Mouse (Mus musculus) left cerebral cortex, postnatal 36 days (tissue): Measurements from ENCODE around the gene Maob. TPM values are rescaled to one million over a fixed set of nuclear protein-coding genes. Genes with fewer than 3 reads are reported as not detected.

Experiments
- DNase-seq, 2 experiments: peaks; one replicate each; pipeline ENCODE4 v3.0.0; 2021 to 2022; ENCODE audit warnings: low spot score in 2 of 2, mixed read lengths in 1 of 2
- intact Hi-C: fragments of 180-260 bp; cut with DNase I; formaldehyde crosslinking; loops from one replicate; pipeline ENCODE4 v1.15.1; 2025
- total RNA-seq, 2 experiments: library from RNA; stranded (reverse); gene quantifications; 2 replicates each; pipeline ENCODE4 v1.2.3; 2021

Gene Maob
- total RNA-seq: 10 to 100 TPM; 14.3 to 16.3 TPM

DNA sequence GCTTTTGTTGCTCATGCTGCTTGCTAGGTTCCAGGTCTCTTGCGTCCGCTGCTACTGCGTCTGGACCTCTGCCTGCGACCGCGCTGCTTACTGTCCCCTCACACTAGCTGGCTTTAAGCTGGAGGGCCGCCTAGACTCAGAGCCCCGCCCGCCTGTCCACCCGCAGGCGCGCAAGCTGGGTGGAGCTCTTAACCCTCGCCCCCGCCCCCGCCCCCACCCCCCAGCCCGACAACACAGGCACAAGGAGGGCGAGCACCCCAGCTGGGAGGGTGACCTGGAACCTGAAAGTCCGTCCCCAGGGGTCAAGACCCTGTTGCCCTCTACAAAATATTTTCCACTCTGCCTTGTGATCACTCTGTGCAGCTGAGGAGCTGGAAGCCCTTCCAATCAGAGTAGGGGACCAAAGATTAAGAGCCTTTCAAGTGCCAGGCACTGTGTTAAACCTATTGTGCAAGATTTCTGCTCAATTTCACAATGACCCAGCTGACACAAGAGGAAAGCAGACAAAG lies at the start of gene Maob:
Maob (minus strand) TSS at position 106 of the 509 bp plus-strand sequence.
- intact Hi-C loops: no loop called here
- no peak for DNase-seq

- DNase-seq: no peak
- intact Hi-C loops: loop anchor here (10.0 kb wide), 1 partner anchor 405 kb away; no protein-coding TSS in a partner anchor
These were observed 43.1 kb upstream of the Maob start for GRCm38 (mm10) chrX:16860244-16860643.

DNA sequence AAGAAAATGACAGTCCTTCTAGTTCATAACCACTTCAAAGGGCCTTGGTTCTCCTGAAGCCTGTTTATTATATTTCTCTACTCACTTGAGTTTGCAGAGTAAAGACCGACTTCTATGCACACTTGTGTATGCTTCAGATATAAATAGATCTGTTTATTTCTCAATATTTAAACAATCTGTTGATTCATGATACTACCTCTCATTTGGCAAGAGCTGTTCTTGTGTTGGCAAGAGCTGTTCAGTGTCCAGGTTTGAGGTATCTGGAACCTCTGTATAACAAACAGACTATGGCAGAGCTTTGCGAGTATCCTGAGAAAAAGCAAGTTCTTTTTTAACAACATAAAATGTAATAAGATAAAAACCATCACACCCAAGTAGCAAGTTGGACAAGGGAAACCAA lies 28.9 kb upstream of the Maob start:
- DNase-seq: no peak
- intact Hi-C loops: no loop called here

DNA sequence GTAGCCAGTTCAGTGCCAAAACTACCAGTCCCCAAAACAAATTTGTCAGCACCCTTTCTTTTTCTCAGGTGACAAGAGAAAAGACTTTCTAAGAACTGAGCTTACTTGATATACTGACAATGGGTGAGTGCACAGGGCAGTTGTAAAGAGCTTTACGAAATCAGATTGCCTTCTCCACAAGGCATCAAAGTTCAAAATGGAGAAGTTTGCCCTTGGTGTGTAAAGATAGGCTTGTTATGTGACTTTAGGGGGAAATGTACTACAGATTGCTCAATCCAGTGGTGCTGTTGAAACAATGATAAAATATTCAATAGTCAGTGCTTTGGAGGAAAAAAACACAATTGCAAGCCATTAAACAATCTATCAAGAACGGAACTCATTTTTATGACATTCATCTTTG lies 24.3 kb upstream of the Maob start:
- intact Hi-C loops: no loop called here
- DNase-seq: no peak

GRCm38 (mm10) chrX:16837293-16837692 lies 20.1 kb upstream of the Maob start:
- intact Hi-C loops: no loop called here
- DNase-seq: no peak

DNA sequence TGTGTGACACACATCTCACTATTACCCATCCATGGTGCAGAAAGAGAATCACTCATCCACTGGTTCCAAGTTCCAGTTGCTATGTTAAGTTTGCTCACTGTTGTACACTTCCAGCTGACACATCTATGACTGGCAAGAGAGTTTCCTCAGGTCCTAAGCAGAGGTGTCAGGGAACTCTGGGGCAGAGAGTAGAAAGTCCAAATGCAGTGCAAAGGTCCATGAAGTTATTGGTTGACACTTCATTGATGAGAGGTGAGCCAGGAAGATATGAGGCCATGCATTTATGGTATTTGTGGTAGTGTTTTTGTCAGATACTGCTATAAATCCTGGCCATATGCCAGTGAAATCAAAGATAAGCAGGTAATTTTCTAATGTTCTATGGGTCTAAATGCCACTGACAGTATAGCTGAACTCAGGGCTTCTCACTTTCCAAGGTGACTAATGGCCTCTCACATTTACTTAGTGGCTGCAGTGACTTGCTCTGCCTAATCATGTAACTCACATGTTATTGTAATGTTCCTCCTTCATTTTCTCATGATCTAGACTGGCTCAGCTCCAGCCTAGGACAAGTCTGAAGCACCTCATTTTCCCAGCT lies 19.4 kb upstream of the Maob start:
- no peak for DNase-seq

DNA sequence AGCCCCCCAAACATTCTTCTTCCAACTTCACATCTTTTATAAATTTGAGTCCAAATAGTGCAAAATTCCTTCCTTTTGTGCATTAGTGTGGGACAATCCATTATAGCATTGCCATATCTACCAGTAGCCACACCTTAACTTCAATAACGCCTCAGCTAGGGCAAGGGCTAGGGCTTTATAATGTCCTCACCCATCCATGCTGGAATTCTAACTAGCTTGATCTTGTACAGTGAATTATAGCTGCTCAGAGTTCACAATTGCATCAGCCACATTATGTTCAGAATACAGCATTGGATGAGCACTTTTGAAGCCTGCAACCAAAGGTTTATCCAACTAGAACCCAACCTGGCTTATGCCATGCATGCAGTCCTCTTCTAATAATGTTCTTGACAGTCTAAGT lies 8.9 kb upstream of the Maob start:
- intact Hi-C loops: no loop called here

More for the DNA sequence above, 19.4 kb upstream of the Maob start:
- intact Hi-C loops: no loop called here

DNA sequence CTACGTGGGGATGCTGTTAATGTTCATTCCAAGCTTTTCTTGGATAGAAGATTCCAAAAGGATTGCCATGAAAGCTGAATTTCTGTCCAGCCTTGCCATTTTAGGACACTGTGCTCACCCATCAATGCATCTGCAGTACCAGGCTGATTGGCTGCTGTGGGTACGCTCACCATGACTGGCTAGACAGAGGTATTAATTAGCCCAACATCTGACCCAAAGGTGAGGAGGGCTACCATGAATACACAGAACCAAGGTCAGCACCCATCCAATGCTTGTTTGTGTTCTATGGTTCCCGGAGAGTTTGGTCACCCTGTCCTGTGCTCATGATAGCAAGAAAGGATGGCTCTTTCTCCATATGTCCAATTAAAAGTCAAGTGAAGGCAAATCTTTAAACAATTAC lies 1.2 kb downstream of the Maob start:
- intact Hi-C loops: no loop called here
- no peak for DNase-seq

More for the DNA sequence above, 8.9 kb upstream of the Maob start:
- no peak for DNase-seq

DNA sequence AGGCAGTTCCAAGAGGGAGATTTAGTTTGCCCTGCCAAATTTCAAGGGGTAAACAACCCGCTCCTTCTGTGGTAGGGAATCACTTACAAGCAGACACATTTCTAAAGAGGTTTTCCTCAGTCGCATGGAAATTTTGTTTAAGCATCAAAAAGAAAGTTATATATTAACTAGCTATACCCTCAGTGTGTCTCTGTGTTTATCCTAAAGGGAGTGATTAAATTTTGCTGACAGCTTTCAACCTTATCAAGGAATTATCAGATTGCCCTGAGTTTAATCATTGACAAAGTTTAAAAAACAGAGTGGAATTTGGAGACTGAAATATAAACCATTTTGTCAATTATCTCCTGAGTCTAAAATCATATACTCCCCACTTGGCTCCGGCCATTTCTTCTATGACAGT lies 5.1 kb downstream of the Maob start:
- DNase-seq: no peak
- intact Hi-C loops: no loop called here

GRCm38 (mm10) chrX:16767453-16767852 lies 49.7 kb downstream of the Maob start:
- no peak for DNase-seq
- intact Hi-C loops: no loop called here

DNA sequence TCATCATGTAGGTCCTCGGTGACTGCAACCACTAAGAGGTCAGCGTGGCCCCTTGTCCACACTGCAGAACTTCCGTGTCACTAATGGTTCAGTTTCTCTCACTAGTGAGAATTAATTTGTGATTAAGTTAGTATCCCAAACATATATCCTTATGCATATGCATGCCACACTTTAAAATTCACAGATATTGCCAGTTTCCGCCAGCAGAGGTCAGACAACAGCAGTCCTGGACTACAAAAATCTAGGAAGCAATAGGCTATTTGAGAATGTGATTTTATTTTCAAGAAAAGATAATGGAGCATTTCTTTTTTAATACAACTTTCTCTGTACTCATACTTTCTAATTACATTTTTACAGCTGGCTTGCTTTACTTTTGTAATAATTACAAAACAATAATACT lies 51.0 kb downstream of the Maob start:
- intact Hi-C loops: no loop called here

GRCm38 (mm10) chrX:16761430-16761829 lies 55.7 kb downstream of the Maob start:
- DNase-seq: no peak
- intact Hi-C loops: no loop called here

More for the DNA sequence above, 51.0 kb downstream of the Maob start:
- peak in 1 of 2 experiments; percentile 7 for DNase-seq

DNA sequence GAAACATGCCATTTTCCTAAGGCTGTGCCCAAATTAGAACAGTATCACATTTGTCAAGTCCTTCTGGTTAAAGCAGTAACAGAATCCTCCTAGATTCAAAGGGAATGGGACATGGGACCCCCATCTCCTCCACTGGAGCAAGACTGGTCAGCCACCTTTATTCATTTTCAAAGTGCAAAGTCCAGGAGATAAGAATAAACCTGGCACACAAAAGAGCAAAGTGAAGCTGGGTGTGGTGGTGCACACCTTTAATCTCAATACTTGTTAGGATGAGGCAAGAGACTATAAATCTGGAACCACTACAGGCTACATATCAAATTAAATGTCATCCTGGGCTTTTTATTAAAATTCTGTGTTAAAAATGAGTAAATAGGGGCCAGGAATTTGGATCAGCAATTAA lies 62.4 kb downstream of the Maob start:
- intact Hi-C loops: no loop called here
- no peak for DNase-seq

DNA sequence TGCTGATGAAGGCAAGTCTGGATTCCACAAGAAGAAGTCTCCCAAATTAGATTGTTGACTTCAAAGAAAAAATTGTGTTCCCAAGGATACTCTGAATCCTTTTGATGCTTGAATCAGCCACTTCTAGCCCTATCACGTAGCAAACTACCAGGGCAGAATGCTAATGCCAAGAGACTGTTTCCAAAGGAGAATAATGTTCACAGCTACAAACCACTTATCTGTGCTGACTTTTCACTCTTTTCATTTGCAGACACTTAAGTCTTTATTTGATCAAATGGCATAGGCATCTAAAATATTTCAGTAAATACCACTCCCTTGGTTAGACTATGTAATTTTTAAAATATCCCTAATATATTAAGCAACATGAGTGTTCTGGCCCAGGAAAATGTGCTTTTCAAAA lies 68.2 kb downstream of the Maob start:
- intact Hi-C loops: no loop called here
- no peak for DNase-seq

GRCm38 (mm10) chrX:16714033-16714432 lies 103.1 kb downstream of the Maob start:
- DNase-seq: no peak
- intact Hi-C loops: no loop called here

GRCm38 (mm10) chrX:16706094-16706493 lies 111.1 kb downstream of the Maob start:
- intact Hi-C loops: no loop called here
- DNase-seq: no peak

Other genes with a start within 250 kb of the Maob start
- 10 to 100 TPM; 17.1 to 19.2 TPM for gene Maoa, start 197.7 kb downstream of the Maob start, total RNA-seq
- gene Ndp, start 94.4 kb upstream of the Maob start, total RNA-seq: 10 to 100 TPM in 1 of 2 experiments, 1 to 10 TPM in 1; 8.9 to 10.3 TPM